Mouse (Mus musculus): ENCODE data around the gene Gm21256. TPM values are rescaled to one million over a fixed set of nuclear protein-coding genes. Genes with fewer than 3 reads are reported as not detected.
"Not testable (repeated sequence)": the region's sequence is repeated elsewhere in the genome, so short reads cannot be mapped to it uniquely, and the experiment has no call there.

Gm21256 gene
- total RNA-seq (2014; rRNA removed), result not detected in 2 replicates
- not detected in 2 replicates for polyA plus RNA-seq (2015; fragmentation: Nextera tagmentation; extraction: Ambion mirVana)

GRCm38 (mm10) chrY:47450660-47451059 is at the start of gene Gm21256:
Gene Gm21256, plus strand, starts transcription at chrY:47450960.
- not testable (repeated sequence) for H3K4me1 ChIP-seq (ENCODE audit: insufficient read depth, low read length); H3K4me3 ChIP-seq (ENCODE audit: low read length); DNase-seq (ENCODE audit: low spot score); H3K4me2 ChIP-seq (ENCODE audit: low read depth, low read length); ATAC-seq; H3K9me3 ChIP-seq (ENCODE audit: low read length); H3K9ac ChIP-seq (replicated peaks; ENCODE audit: low read length); H3K27me3 ChIP-seq (ENCODE audit: insufficient read depth, low read length); H3K27ac ChIP-seq; H3K36me3 ChIP-seq (ENCODE audit: insufficient read depth, low read length)
- WGBS, result no CpG with 5 or more reads among the region's 7 CpGs

Other genes starting within 250 kb of the Gm21256 start
- not detected in 2 replicates for gene Gm21170, start 240.1 kb downstream of the Gm21256 start, total RNA-seq (2014; rRNA removed)
- gene Gm21170, start 240.1 kb downstream of the Gm21256 start, polyA plus RNA-seq (2015; fragmentation: Nextera tagmentation; extraction: Ambion mirVana), result not detected in 2 replicates